Mouse (Mus musculus) heart, postnatal 10 days (tissue): Measurements from ENCODE around the gene 1700019D03Rik. TPM values are rescaled to one million over a fixed set of nuclear protein-coding genes. Genes with fewer than 3 reads are reported as not detected.

Source experiments
- DNase-seq, 2 experiments: peaks; one replicate each; pipeline ENCODE4 v3.0.0; 2021
- intact Hi-C: fragments of 180-260 bp; cut with DNase I; formaldehyde crosslinking; loops from one replicate; pipeline ENCODE4 v1.15.1; 2025
- total RNA-seq, 2 experiments: library from RNA; stranded (reverse); gene quantifications; 2 replicates each; pipeline ENCODE4 v1.2.3; 2021

Gene 1700019D03Rik
- total RNA-seq = 1 to 10 TPM; 1.8 to 2.1 TPM

- intact Hi-C loops = no loop called here
These were observed at the start of gene 1700019D03Rik for GRCm38 (mm10) chr1:53020079-53020478. Gene 1700019D03Rik (minus strand): TSS chr1:53020179.

GRCm38 (mm10) chr1:53063921-53064320 lies 43.9 kb upstream of the 1700019D03Rik start:
- intact Hi-C loops = no loop called here

More at GRCm38 (mm10) chr1:53020079-53020478, at the start of gene 1700019D03Rik:
- no peak for DNase-seq

GRCm38 (mm10) chr1:53061871-53062608 lies 42.1 kb upstream of the 1700019D03Rik start:
- no peak for DNase-seq
- intact Hi-C loops = no loop called here

More at GRCm38 (mm10) chr1:53063921-53064320, 43.9 kb upstream of the 1700019D03Rik start:
- DNase-seq = no peak

- intact Hi-C loops = no loop called here
These were observed 41.4 kb upstream of the 1700019D03Rik start, which contains the start of gene Mstn for GRCm38 (mm10) chr1:53061340-53061739. Gene Mstn (plus strand): TSS chr1:53061640.

GRCm38 (mm10) chr1:53060499-53060898 lies 40.5 kb upstream of the 1700019D03Rik start:
- intact Hi-C loops = no loop called here
- no peak for DNase-seq

More at GRCm38 (mm10) chr1:53061340-53061739, 41.4 kb upstream of the 1700019D03Rik start, which contains the start of gene Mstn:
- no peak for DNase-seq

GRCm38 (mm10) chr1:53059106-53059505 lies 39.1 kb upstream of the 1700019D03Rik start:
- intact Hi-C loops = no loop called here
- no peak for DNase-seq

- intact Hi-C loops = loop anchor here (1.0 kb wide), 2 partner anchors 219 to 300 kb away; no protein-coding TSS in a partner anchor
These were observed 33.4 kb upstream of the 1700019D03Rik start for GRCm38 (mm10) chr1:53053087-53054022.

GRCm38 (mm10) chr1:53049763-53050427 lies 29.9 kb upstream of the 1700019D03Rik start:
- intact Hi-C loops = no loop called here
- no peak for DNase-seq

More at GRCm38 (mm10) chr1:53053087-53054022, 33.4 kb upstream of the 1700019D03Rik start:
- peak; percentile 54 to 77 for DNase-seq

- intact Hi-C loops = loop anchor here (10.0 kb wide), 1 partner anchor 283 kb away; no protein-coding TSS in a partner anchor
- DNase-seq = peak; percentile 3 to 17
These were observed 17.5 kb upstream of the 1700019D03Rik start for GRCm38 (mm10) chr1:53037443-53037871.

GRCm38 (mm10) chr1:53032550-53032949 lies 12.6 kb upstream of the 1700019D03Rik start:
- intact Hi-C loops = loop anchor here (5.0 to 10.0 kb wide), 3 partner anchors 80 to 385 kb away; no protein-coding TSS in a partner anchor
- peak; percentile 16 to 41 for DNase-seq

GRCm38 (mm10) chr1:53018746-53019505 lies 1.1 kb downstream of the 1700019D03Rik start:
- DNase-seq = no peak
- intact Hi-C loops = no loop called here

- no peak for DNase-seq
- intact Hi-C loops = no loop called here
These were observed 4.4 kb downstream of the 1700019D03Rik start for GRCm38 (mm10) chr1:53015606-53016005.

- intact Hi-C loops = no loop called here
- no peak for DNase-seq
These were observed 5.3 kb downstream of the 1700019D03Rik start for GRCm38 (mm10) chr1:53014716-53015115.

GRCm38 (mm10) chr1:52986692-52987091 lies 33.3 kb downstream of the 1700019D03Rik start:
- no peak for DNase-seq
- intact Hi-C loops = no loop called here

- no peak for DNase-seq
- intact Hi-C loops = no loop called here
These were observed 46.8 kb downstream of the 1700019D03Rik start for GRCm38 (mm10) chr1:52973198-52973597.

- peak; percentile 25 to 27 for DNase-seq
- intact Hi-C loops = no loop called here
These were observed 48.0 kb downstream of the 1700019D03Rik start for GRCm38 (mm10) chr1:52971881-52972503.

GRCm38 (mm10) chr1:52964581-52964980 lies 55.4 kb downstream of the 1700019D03Rik start:
- no peak for DNase-seq
- intact Hi-C loops = no loop called here

- DNase-seq = peak in 1 of 2 experiments; percentile 29
- intact Hi-C loops = no loop called here
These were observed 56.9 kb downstream of the 1700019D03Rik start for GRCm38 (mm10) chr1:52963097-52963496.

GRCm38 (mm10) chr1:52960191-52960590 lies 59.8 kb downstream of the 1700019D03Rik start:
- intact Hi-C loops = no loop called here
- no peak for DNase-seq
